Mouse (Mus musculus): ENCODE results near the gene Smo.
A peak's percentile ranks its signal among the peaks of the same experiment; 100 is the strongest.

Smo gene

GRCm38 (mm10) chr6:29735336-29735688 is at the start of gene Smo:
Gene Smo (plus strand): TSS chr6:29735503.
- no peak for DNase-seq (ENCODE audit: low read depth)

- DNase-seq (ENCODE audit: low read depth) = peak; percentile 1
Observed at GRCm38 (mm10) chr6:29685952-29686351, 49.4 kb upstream of the Smo start.

- no peak for DNase-seq (ENCODE audit: low read depth)
Observed at GRCm38 (mm10) chr6:29689458-29689857, 45.8 kb upstream of the Smo start.

- DNase-seq (ENCODE audit: low read depth) = peak; percentile 54
Observed at GRCm38 (mm10) chr6:29693953-29694352, 41.4 kb upstream of the Smo start, which contains the start of gene Tspan33. Gene Tspan33 (plus strand): TSS chr6:29694222.

- no peak for DNase-seq (ENCODE audit: low read depth)
Observed at GRCm38 (mm10) chr6:29694375-29695289, 40.7 kb upstream of the Smo start.

GRCm38 (mm10) chr6:29695290-29695674 is 40.0 kb upstream of the Smo start:
- no peak for DNase-seq (ENCODE audit: low read depth)

- no peak for DNase-seq (ENCODE audit: low read depth)
Observed at GRCm38 (mm10) chr6:29695975-29696374, 39.3 kb upstream of the Smo start.

GRCm38 (mm10) chr6:29697139-29697538 is 38.2 kb upstream of the Smo start:
- no peak for DNase-seq (ENCODE audit: low read depth)

- no peak for DNase-seq (ENCODE audit: low read depth)
Observed at GRCm38 (mm10) chr6:29697548-29697947, 37.8 kb upstream of the Smo start.

GRCm38 (mm10) chr6:29699085-29699745 is 36.1 kb upstream of the Smo start:
- no peak for DNase-seq (ENCODE audit: low read depth)

- no peak for DNase-seq (ENCODE audit: low read depth)
Observed at GRCm38 (mm10) chr6:29701051-29701450, 34.3 kb upstream of the Smo start.

GRCm38 (mm10) chr6:29702126-29702525 is 33.2 kb upstream of the Smo start:
- no peak for DNase-seq (ENCODE audit: low read depth)

GRCm38 (mm10) chr6:29704143-29704542 is 31.2 kb upstream of the Smo start:
- DNase-seq (ENCODE audit: low read depth) = no peak

GRCm38 (mm10) chr6:29707902-29708301 is 27.4 kb upstream of the Smo start:
- no peak for DNase-seq (ENCODE audit: low read depth)

GRCm38 (mm10) chr6:29711318-29711717 is 24.0 kb upstream of the Smo start:
- DNase-seq (ENCODE audit: low read depth) = no peak

- peak; percentile 40 for DNase-seq (ENCODE audit: low read depth)
Observed at GRCm38 (mm10) chr6:29712011-29712584, 23.2 kb upstream of the Smo start.

GRCm38 (mm10) chr6:29716624-29717365 is 18.5 kb upstream of the Smo start:
- no peak for DNase-seq (ENCODE audit: low read depth)

- no peak for DNase-seq (ENCODE audit: low read depth)
Observed at GRCm38 (mm10) chr6:29717541-29717940, 17.8 kb upstream of the Smo start.

- DNase-seq (ENCODE audit: low read depth) = no peak
Observed at GRCm38 (mm10) chr6:29717952-29718521, 17.3 kb upstream of the Smo start.

- no peak for DNase-seq (ENCODE audit: low read depth)
Observed at GRCm38 (mm10) chr6:29718894-29719329, 16.4 kb upstream of the Smo start.

GRCm38 (mm10) chr6:29721890-29722289 is 13.4 kb upstream of the Smo start:
- DNase-seq (ENCODE audit: low read depth) = no peak
